Mouse (Mus musculus): ENCODE results near the gene Klk1b3. TPM values are rescaled to one million over a fixed set of nuclear protein-coding genes. Genes with fewer than 3 reads are reported as not detected.
"Not testable (repeated sequence)": the region's sequence is repeated elsewhere in the genome, so short reads cannot be mapped to it uniquely, and the experiment has no call there.

The Klk1b3 gene
- polyA plus RNA-seq, 1 experiment from 2014 or later: 0.36 TPM

DNA sequence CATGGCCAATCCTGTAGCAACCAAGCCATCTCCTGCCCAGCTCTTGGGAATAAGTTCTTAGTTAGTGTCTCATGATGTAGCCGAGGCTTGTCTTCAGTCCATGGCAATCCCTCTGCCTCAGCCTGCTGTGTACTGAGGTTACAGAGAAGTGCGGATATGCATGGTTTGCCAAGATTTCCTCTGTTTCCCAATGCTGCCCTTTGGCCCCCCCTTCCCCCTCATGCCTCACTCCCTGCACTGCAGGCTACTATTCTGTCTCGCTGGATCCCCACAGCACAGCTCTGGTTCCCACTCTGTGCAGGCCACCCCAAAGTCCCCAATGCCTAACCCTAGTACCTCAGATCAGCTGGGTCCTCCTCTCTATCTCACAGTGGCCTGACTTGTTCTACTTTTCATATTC, 10.3 kb downstream of the Klk1b3 start:
- Histone ChIP-seq H3K27ac (no peak overlapping the region), H3K9me3 (replicated peaks; ENCODE audit: low read length) (no peaks in the 10 kb centered on the region), H3K36me3 (ENCODE audit: insufficient read depth, low read length) (no peaks in the 10 kb centered on the region), H3K27me3 (ENCODE audit: insufficient read depth, low read length) (no peaks in the 10 kb centered on the region), H3K9ac (ENCODE audit: low read depth, low read length) (no peak overlapping the region), H3K4me1 (replicated peaks; ENCODE audit: insufficient read depth, low read length) (no peaks in the 10 kb centered on the region), H3K4me2 (ENCODE audit: low read length) (no peak overlapping the region), H3K4me3 (replicated peaks; ENCODE audit: low read depth, low read length) (no peak overlapping the region)
- WGBS: 76% methylated on average over 3 of the region's 3 CpGs
- ATAC-seq (replicated peaks; ENCODE audit: low FRiP score, low read depth) (no peak), DNase-seq (ENCODE audit: low spot score) (no peak)
- TF ChIP-seq CTCF (IDR thresholded peaks at IDR 0.05; ENCODE audit: low read depth): no peak

DNA sequence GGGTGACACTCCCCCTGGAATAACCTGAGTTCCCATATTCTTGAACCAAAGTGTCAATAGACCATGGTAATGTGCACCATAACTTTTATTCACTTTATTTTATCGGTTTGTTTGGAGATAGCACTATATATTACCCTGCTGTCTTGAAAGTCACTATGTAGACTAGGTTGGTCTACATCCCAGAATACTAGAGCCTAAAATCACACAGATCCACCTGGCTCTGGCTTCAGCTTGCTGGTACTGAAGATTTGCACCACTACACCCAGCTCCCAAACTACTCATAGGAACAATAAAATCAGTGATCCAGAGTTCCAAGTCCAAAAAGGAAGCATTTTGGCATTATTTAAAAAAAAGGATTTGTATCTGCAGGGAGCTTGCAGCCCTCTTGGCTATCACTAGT, 17.7 kb downstream of the Klk1b3 start, which contains the start of gene Klk1b5:
TSS of gene Klk1b5 (plus strand) at position 301 of the 400 bp plus-strand sequence.
- H3K9ac ChIP-seq (ENCODE audit: low read depth, low read length): no peak within 1 kb of the TSS
- 83% methylated on average over 1 of the region's 1 CpGs for WGBS
- no peak for ATAC-seq (replicated peaks; ENCODE audit: low FRiP score, low read depth)
- no peak within 1 kb of the TSS for H3K27ac ChIP-seq
- H3K36me3 ChIP-seq (ENCODE audit: insufficient read depth, low read length): no peaks in the 10 kb centered on the region
- no peak for TF ChIP-seq CTCF (IDR thresholded peaks at IDR 0.05; ENCODE audit: low read depth)
- H3K4me1 ChIP-seq (replicated peaks; ENCODE audit: insufficient read depth, low read length): no peaks in the 10 kb centered on the region
- no peak for DNase-seq (ENCODE audit: low spot score)
- no peak within 1 kb of the TSS for H3K4me3 ChIP-seq (replicated peaks; ENCODE audit: low read depth, low read length)
- no peak within 1 kb of the TSS for H3K4me2 ChIP-seq (ENCODE audit: low read length)
- no peaks in the 10 kb centered on the region for H3K27me3 ChIP-seq (ENCODE audit: insufficient read depth, low read length)
- H3K9me3 ChIP-seq (replicated peaks; ENCODE audit: low read length): no peaks in the 10 kb centered on the region

DNA sequence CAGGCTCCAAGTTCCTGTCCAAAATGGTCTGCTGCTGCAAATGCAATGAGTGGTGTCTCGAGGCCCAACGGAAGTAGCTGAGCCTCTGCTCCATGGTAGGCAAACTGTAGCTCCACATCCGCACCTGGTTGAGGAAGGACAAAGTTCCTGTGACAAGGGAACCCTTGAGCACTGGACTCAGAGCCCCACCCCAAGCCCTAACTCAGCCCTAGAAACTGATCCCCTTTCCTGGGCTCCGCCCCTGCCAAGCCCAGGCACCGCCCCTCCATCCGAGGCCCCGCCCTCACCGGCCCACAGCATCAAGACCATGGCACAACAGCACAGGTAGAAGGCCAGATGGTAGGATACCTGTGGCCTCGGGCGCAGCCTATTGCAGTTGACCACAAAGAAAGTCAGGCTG, 23.6 kb downstream of the Klk1b3 start:
- not testable (repeated sequence) for ATAC-seq (replicated peaks; ENCODE audit: low FRiP score, low read depth); H3K9me3 ChIP-seq (replicated peaks; ENCODE audit: low read length); H3K4me2 ChIP-seq (ENCODE audit: low read length); H3K4me1 ChIP-seq (replicated peaks; ENCODE audit: insufficient read depth, low read length); H3K27me3 ChIP-seq (ENCODE audit: insufficient read depth, low read length); DNase-seq (ENCODE audit: low spot score); H3K36me3 ChIP-seq (ENCODE audit: insufficient read depth, low read length); H3K27ac ChIP-seq; H3K9ac ChIP-seq (ENCODE audit: low read depth, low read length); H3K4me3 ChIP-seq (replicated peaks; ENCODE audit: low read depth, low read length)
- 75% methylated on average over 8 of the region's 10 CpGs for WGBS

DNA sequence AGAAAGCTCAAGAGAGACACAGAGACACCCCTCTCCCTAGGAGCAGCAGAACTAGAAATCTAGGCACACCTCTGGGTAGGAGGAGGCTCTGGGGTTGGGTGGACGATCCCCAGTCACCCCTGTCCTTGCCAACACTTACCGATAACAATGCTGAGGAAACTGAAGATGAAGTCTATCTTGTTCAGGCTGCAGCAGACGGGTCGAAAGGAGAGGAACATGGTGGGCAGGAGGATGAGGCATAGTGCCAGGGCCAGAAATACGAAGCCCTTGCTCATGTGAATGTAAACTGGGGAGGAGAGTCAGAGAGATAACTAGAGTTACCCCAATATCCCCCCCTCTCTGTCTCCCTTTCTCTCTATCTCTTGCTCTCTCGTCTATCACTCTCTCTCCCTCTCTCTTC, 24.3 kb downstream of the Klk1b3 start:
- not testable (repeated sequence) for H3K36me3 ChIP-seq (ENCODE audit: insufficient read depth, low read length); H3K9me3 ChIP-seq (replicated peaks; ENCODE audit: low read length); H3K9ac ChIP-seq (ENCODE audit: low read depth, low read length); H3K4me1 ChIP-seq (replicated peaks; ENCODE audit: insufficient read depth, low read length); H3K27me3 ChIP-seq (ENCODE audit: insufficient read depth, low read length); DNase-seq (ENCODE audit: low spot score); H3K4me3 ChIP-seq (replicated peaks; ENCODE audit: low read depth, low read length); ATAC-seq (replicated peaks; ENCODE audit: low FRiP score, low read depth); H3K4me2 ChIP-seq (ENCODE audit: low read length); H3K27ac ChIP-seq
- WGBS: 82% methylated on average over 6 of the region's 6 CpGs

DNA sequence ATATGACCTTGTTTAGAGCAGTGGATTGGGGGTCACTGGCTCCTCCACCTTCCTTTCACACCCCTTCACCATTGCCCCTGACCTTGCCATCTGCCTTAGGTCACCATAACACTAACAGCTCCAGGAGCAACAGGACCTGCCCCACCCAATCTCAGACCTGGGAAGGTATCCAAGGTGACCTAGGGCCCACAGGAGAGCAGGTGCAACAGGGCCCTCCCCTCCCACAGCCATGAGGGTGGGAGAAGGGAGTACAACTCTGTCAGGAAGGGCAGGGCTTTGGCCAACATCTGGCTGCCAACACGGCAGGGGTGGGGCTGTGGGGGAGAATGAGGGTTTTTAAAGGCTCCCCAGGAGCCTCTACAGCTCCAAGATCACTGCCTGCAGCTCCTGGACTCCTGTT, 27.1 kb downstream of the Klk1b3 start, which contains the start of gene Klk1:
TSS of gene Klk1 (plus strand) at position 285 of the 400 bp plus-strand sequence.
- 13% methylated on average over 1 of the region's 1 CpGs for WGBS
- H3K4me2 ChIP-seq (ENCODE audit: low read length): no peak within 1 kb of the TSS
- no peak for ATAC-seq (replicated peaks; ENCODE audit: low FRiP score, low read depth)
- no peak within 1 kb of the TSS for H3K4me3 ChIP-seq (replicated peaks; ENCODE audit: low read depth, low read length)
- no peak for TF ChIP-seq CTCF (IDR thresholded peaks at IDR 0.05; ENCODE audit: low read depth)
- H3K36me3 ChIP-seq (ENCODE audit: insufficient read depth, low read length): no peaks in the 10 kb centered on the region
- DNase-seq (ENCODE audit: low spot score): no peak
- H3K9me3 ChIP-seq (replicated peaks; ENCODE audit: low read length): no peaks in the 10 kb centered on the region
- H3K9ac ChIP-seq (ENCODE audit: low read depth, low read length): no peak within 1 kb of the TSS
- H3K4me1 ChIP-seq (replicated peaks; ENCODE audit: insufficient read depth, low read length): no peaks in the 10 kb centered on the region
- H3K27ac ChIP-seq: no peak within 1 kb of the TSS
- H3K27me3 ChIP-seq (ENCODE audit: insufficient read depth, low read length): no peaks in the 10 kb centered on the region

DNA sequence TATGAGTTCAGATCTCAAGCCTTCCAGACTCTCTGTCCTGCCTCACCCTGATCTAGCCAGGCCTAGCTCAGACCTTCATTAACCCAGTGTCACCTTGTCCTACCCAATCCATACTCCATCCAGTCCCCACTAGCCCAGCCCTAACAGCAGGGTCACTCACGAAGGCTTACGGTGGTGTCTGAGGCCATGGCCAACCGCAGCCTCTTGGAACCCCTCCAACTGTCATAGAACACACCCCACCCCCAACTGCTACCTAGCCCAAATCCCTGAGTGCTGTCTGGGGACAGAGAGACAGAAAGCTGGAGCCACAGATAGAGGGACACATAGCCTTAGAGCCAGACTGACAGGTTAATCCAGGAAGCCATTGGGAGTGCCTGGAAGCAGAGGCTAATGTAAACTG, 37.9 kb downstream of the Klk1b3 start, which contains the start of gene Gm36864:
TSS of gene Gm36864 (plus strand) at position 269 of the 400 bp plus-strand sequence.
- DNase-seq (ENCODE audit: low spot score) (no peak), ATAC-seq (replicated peaks; ENCODE audit: low FRiP score, low read depth) (no peak)
- 67% methylated on average over 3 of the region's 3 CpGs for WGBS
- no peak within 1 kb of the TSS for H3K9ac ChIP-seq (ENCODE audit: low read depth, low read length)
- H3K27ac ChIP-seq: no peak within 1 kb of the TSS
- no peaks in the 10 kb centered on the region for H3K9me3 ChIP-seq (replicated peaks; ENCODE audit: low read length)
- TF ChIP-seq CTCF (IDR thresholded peaks at IDR 0.05; ENCODE audit: low read depth): no peak
- H3K4me2 ChIP-seq (ENCODE audit: low read length): no peak within 1 kb of the TSS
- H3K4me3 ChIP-seq (replicated peaks; ENCODE audit: low read depth, low read length): no peak within 1 kb of the TSS
- no peaks in the 10 kb centered on the region for H3K36me3 ChIP-seq (ENCODE audit: insufficient read depth, low read length)
- H3K4me1 ChIP-seq (replicated peaks; ENCODE audit: insufficient read depth, low read length): no peaks in the 10 kb centered on the region
- H3K27me3 ChIP-seq (ENCODE audit: insufficient read depth, low read length): no peaks in the 10 kb centered on the region

DNA sequence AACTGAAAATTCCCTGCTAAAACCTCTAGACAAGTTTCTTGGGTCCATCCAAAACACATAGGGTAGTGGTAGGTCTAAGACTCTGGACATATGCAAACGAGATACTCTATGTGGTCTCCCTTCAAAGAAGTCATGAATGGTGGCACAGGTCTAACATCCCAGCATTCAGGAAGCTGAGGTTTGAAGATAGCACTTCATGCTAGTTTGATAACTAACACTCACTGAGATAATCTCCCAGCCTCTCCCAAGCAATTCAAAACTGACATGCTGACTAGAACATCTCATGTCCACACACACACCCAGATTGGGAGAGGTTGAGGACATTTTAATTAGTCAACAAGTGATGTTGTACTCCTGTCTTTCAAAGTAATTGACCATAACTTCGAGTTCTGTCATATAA, 41.9 kb downstream of the Klk1b3 start:
- no peak overlapping the region for H3K27ac ChIP-seq
- ATAC-seq (replicated peaks; ENCODE audit: low FRiP score, low read depth) (no peak), DNase-seq (ENCODE audit: low spot score) (no peak)
- H3K4me3 ChIP-seq (replicated peaks; ENCODE audit: low read depth, low read length): no peak overlapping the region
- H3K4me2 ChIP-seq (ENCODE audit: low read length): no peak overlapping the region
- H3K9me3 ChIP-seq (replicated peaks; ENCODE audit: low read length): no peaks in the 10 kb centered on the region
- no peak for TF ChIP-seq CTCF (IDR thresholded peaks at IDR 0.05; ENCODE audit: low read depth)
- H3K36me3 ChIP-seq (ENCODE audit: insufficient read depth, low read length): no peaks in the 10 kb centered on the region
- H3K4me1 ChIP-seq (replicated peaks; ENCODE audit: insufficient read depth, low read length): no peaks in the 10 kb centered on the region
- no peak overlapping the region for H3K9ac ChIP-seq (ENCODE audit: low read depth, low read length)
- H3K27me3 ChIP-seq (ENCODE audit: insufficient read depth, low read length): no peaks in the 10 kb centered on the region
- 63% methylated on average over 2 of the region's 2 CpGs for WGBS
